Mouse (Mus musculus) duodenum, adult 2 months (tissue): ENCODE results near the gene Apbb2. TPM values are rescaled to one million over a fixed set of nuclear protein-coding genes. Genes with fewer than 3 reads are reported as not detected.

ENCODE experiments used
- polyA plus RNA-seq: library from polyadenylated mRNA; depleted of rRNA; stranded (reverse); fragments of >200 nt; gene quantifications from 2 replicates; pipeline ENCODE4 v1.2.3, GENCODE M21; 2012; ENCODE audit warnings: low replicate concordance; rRNA removed

Apbb2 gene
- polyA plus RNA-seq, result 2.5 and 4.6 TPM in 2 replicates

GRCm38 (mm10) chr5:66618597-66618996, at the start of gene Apbb2:
Gene Apbb2 (minus strand): TSS chr5:66618784.

GRCm38 (mm10) chr5:66259756-66260448, 358.7 kb downstream of the Apbb2 start, which contains the start of gene Nsun7:
Gene Nsun7 (plus strand): TSS chr5:66259897.

Other genes starting within 250 kb of the Apbb2 start
- 14.5 and 23.7 TPM in 2 replicates for gene Uchl1, start 57.3 kb upstream of the Apbb2 start, polyA plus RNA-seq
- gene Limch1, start 127.0 kb upstream of the Apbb2 start, polyA plus RNA-seq, result 0.51 and 1.0 TPM in 2 replicates